Mouse (Mus musculus) ES-Bruce4 (cell line): Measurements from ENCODE around the gene Barx2. TPM values are rescaled to one million over a fixed set of nuclear protein-coding genes. Genes with fewer than 3 reads are reported as not detected.

Experiments
- H3K27ac ChIP-seq: 2 replicates; pipeline ENCODE4 v1.5.1; 2012; ENCODE audit warnings: low read length, inconsistent platforms; ENCODE audit not compliant: insufficient read depth
- H3K27me3 ChIP-seq: 2 replicates; pipeline ENCODE4 v1.6.1; 2012; ENCODE audit warnings: mild to moderate bottlenecking, low read length, inconsistent platforms; ENCODE audit not compliant: control insufficient read depth, poor library complexity, insufficient read depth, severe bottlenecking
- H3K36me3 ChIP-seq: 2 replicates; pipeline ENCODE4 v1.6.1; 2012; ENCODE audit warnings: inconsistent platforms, mild to moderate bottlenecking, low read length, moderate library complexity; ENCODE audit not compliant: control insufficient read depth, poor library complexity, insufficient read depth, severe bottlenecking
- H3K4me1 ChIP-seq: one replicate; pipeline ENCODE4 v1.8.1; 2011; ENCODE audit warnings: low read length; ENCODE audit not compliant: control insufficient read depth, insufficient read depth
- H3K4me3 ChIP-seq: 2 replicates; pipeline ENCODE4 v1.5.1; 2011; ENCODE audit warnings: low read depth, mild to moderate bottlenecking, low read length
- H3K9ac ChIP-seq: 2 replicates; pipeline ENCODE4 v1.6.1; 2012; ENCODE audit warnings: low read depth, mild to moderate bottlenecking, inconsistent platforms; ENCODE audit not compliant: poor library complexity, severe bottlenecking
- H3K9me3 ChIP-seq: replicated peaks from 2 replicates; pipeline ENCODE4 v1.6.1; 2012; ENCODE audit warnings: mild to moderate bottlenecking, low read length, inconsistent platforms; ENCODE audit not compliant: control insufficient read depth, poor library complexity, insufficient read depth, severe bottlenecking
- CTCF ChIP-seq: IDR thresholded peaks from one replicate; pipeline ENCODE4 v1.8.1; 2011; ENCODE audit warnings: low read depth, low read length
- EP300 ChIP-seq: IDR thresholded peaks from 2 replicates; pipeline ENCODE4 v1.6.1; 2011; ENCODE audit warnings: low read depth, low read length; ENCODE audit not compliant: insufficient read depth
- POLR2A ChIP-seq: IDR thresholded peaks from one replicate; pipeline ENCODE4 v1.8.1; 2011; ENCODE audit warnings: low read length; ENCODE audit not compliant: insufficient read depth
- polyA plus RNA-seq: library from polyadenylated mRNA; stranded (reverse); fragments of >200 nt; gene quantifications from 2 replicates; pipeline ENCODE4 v1.2.4, GENCODE M21; 2011; ENCODE audit warnings: low read depth; ENCODE audit not compliant: missing spikeins, insufficient read depth, insufficient read length

The Barx2 gene
- polyA plus RNA-seq, 1 experiment: not detected

GRCm38 (mm10) chr9:31859446-31859845 is 53.8 kb downstream of the Barx2 start:
- TF ChIP-seq POLR2A (no peak), EP300 (no peak), CTCF (no peak)
- Histone ChIP-seq H3K27ac (no peak overlapping the region), H3K9me3 (no peaks in the 10 kb centered on the region), H3K9ac (no peak overlapping the region), H3K27me3 (no peaks in the 10 kb centered on the region), H3K36me3 (no peaks in the 10 kb centered on the region), H3K4me1 (no peaks in the 10 kb centered on the region), H3K4me3 (no peak overlapping the region)

GRCm38 (mm10) chr9:31858720-31859340 is 54.4 kb downstream of the Barx2 start:
- no peak overlapping the region for H3K27ac ChIP-seq
- H3K9me3 ChIP-seq: no peaks in the 10 kb centered on the region
- H3K9ac ChIP-seq: no peak overlapping the region
- no peak overlapping the region for H3K4me3 ChIP-seq
- H3K27me3 ChIP-seq: no peaks in the 10 kb centered on the region
- TF ChIP-seq EP300 (no peak), CTCF (peak; percentile 54)
- no peaks in the 10 kb centered on the region for H3K4me1 ChIP-seq
- no peaks in the 10 kb centered on the region for H3K36me3 ChIP-seq

GRCm38 (mm10) chr9:31857512-31857911 is 55.8 kb downstream of the Barx2 start:
- Histone ChIP-seq H3K9me3 (no peaks in the 10 kb centered on the region), H3K9ac (no peak overlapping the region), H3K27me3 (no peaks in the 10 kb centered on the region), H3K36me3 (no peaks in the 10 kb centered on the region), H3K4me3 (no peak overlapping the region), H3K27ac (no peak overlapping the region), H3K4me1 (no peaks in the 10 kb centered on the region)
- TF ChIP-seq POLR2A (no peak), CTCF (no peak), EP300 (no peak)

- TF ChIP-seq POLR2A (no peak), EP300 (no peak), CTCF (no peak)
- Histone ChIP-seq H3K4me3 (no peak overlapping the region), H3K27ac (no peak overlapping the region), H3K4me1 (no peaks in the 10 kb centered on the region), H3K27me3 (no peaks in the 10 kb centered on the region), H3K9ac (no peak overlapping the region), H3K36me3 (no peaks in the 10 kb centered on the region), H3K9me3 (no peaks in the 10 kb centered on the region)
Observed at GRCm38 (mm10) chr9:31856437-31856836, 56.8 kb downstream of the Barx2 start.

GRCm38 (mm10) chr9:31855668-31856067 is 57.6 kb downstream of the Barx2 start:
- Histone ChIP-seq H3K27ac (no peak overlapping the region), H3K4me3 (no peak overlapping the region), H3K36me3 (no peaks in the 10 kb centered on the region), H3K4me1 (no peaks in the 10 kb centered on the region), H3K9me3 (no peaks in the 10 kb centered on the region), H3K27me3 (no peaks in the 10 kb centered on the region), H3K9ac (no peak overlapping the region)
- TF ChIP-seq CTCF: no peak
- no peak for TF ChIP-seq EP300
- TF ChIP-seq POLR2A: no peak

- H3K36me3 ChIP-seq: no peaks in the 10 kb centered on the region
- H3K27me3 ChIP-seq: no peaks in the 10 kb centered on the region
- no peaks in the 10 kb centered on the region for H3K4me1 ChIP-seq
- no peaks in the 10 kb centered on the region for H3K9me3 ChIP-seq
- no peak overlapping the region for H3K4me3 ChIP-seq
- H3K9ac ChIP-seq: no peak overlapping the region
- TF ChIP-seq EP300: no peak
- no peak for TF ChIP-seq POLR2A
- no peak for TF ChIP-seq CTCF
- H3K27ac ChIP-seq: no peak overlapping the region
Observed at GRCm38 (mm10) chr9:31851710-31852109, 61.6 kb downstream of the Barx2 start.

GRCm38 (mm10) chr9:31850706-31851105 is 62.6 kb downstream of the Barx2 start:
- Histone ChIP-seq H3K9ac (no peak overlapping the region), H3K36me3 (no peaks in the 10 kb centered on the region), H3K9me3 (no peaks in the 10 kb centered on the region), H3K27me3 (no peaks in the 10 kb centered on the region), H3K4me3 (no peak overlapping the region), H3K4me1 (no peaks in the 10 kb centered on the region), H3K27ac (no peak overlapping the region)
- no peak for TF ChIP-seq EP300
